Mouse (Mus musculus): ENCODE data around the gene Apmap. TPM values are rescaled to one million over a fixed set of nuclear protein-coding genes. Genes with fewer than 3 reads are reported as not detected.
"Not testable (repeated sequence)": the region's sequence is repeated elsewhere in the genome, so short reads cannot be mapped to it uniquely, and the experiment has no call there.

The Apmap gene
- polyA plus RNA-seq, 1 experiment: 66.9 TPM

GRCm38 (mm10) chr2:150595411-150596190, 12.8 kb downstream of the Apmap start:
- no peaks in the 10 kb centered on the region for H3K4me1 ChIP-seq (ENCODE audit: control insufficient read depth, insufficient read depth, low read length)
- TF ChIP-seq CTCF (IDR thresholded peaks at IDR 0.05; ENCODE audit: extremely low read depth, insufficient read depth, low read length) (no peak), POLR2A (IDR thresholded peaks at IDR 0.05; ENCODE audit: extremely low read depth, insufficient read depth, low read length) (no peak)

GRCm38 (mm10) chr2:150589076-150589475, 19.3 kb downstream of the Apmap start:
- no peak overlapping the region for H3K4me3 ChIP-seq (ENCODE audit: insufficient read depth, low read length)
- no peak overlapping the region for H3K27ac ChIP-seq (ENCODE audit: insufficient read depth, low read length)
- TF ChIP-seq POLR2A (IDR thresholded peaks at IDR 0.05; ENCODE audit: extremely low read depth, insufficient read depth, low read length) (no peak), CTCF (IDR thresholded peaks at IDR 0.05; ENCODE audit: extremely low read depth, insufficient read depth, low read length) (no peak)
- no peaks in the 10 kb centered on the region for H3K4me1 ChIP-seq (ENCODE audit: control insufficient read depth, insufficient read depth, low read length)

More at GRCm38 (mm10) chr2:150595411-150596190, 12.8 kb downstream of the Apmap start:
- H3K4me3 ChIP-seq (ENCODE audit: insufficient read depth, low read length): no peak overlapping the region
- no peak overlapping the region for H3K27ac ChIP-seq (ENCODE audit: insufficient read depth, low read length)

GRCm38 (mm10) chr2:150579628-150580027, 28.7 kb downstream of the Apmap start:
- H3K27ac ChIP-seq (ENCODE audit: insufficient read depth, low read length): no peak overlapping the region
- TF ChIP-seq CTCF (IDR thresholded peaks at IDR 0.05; ENCODE audit: extremely low read depth, insufficient read depth, low read length) (no peak), POLR2A (IDR thresholded peaks at IDR 0.05; ENCODE audit: extremely low read depth, insufficient read depth, low read length) (no peak)
- no peaks in the 10 kb centered on the region for H3K4me1 ChIP-seq (ENCODE audit: control insufficient read depth, insufficient read depth, low read length)
- no peak overlapping the region for H3K4me3 ChIP-seq (ENCODE audit: insufficient read depth, low read length)

- H3K27ac ChIP-seq (ENCODE audit: insufficient read depth, low read length): no peak overlapping the region
- H3K4me3 ChIP-seq (ENCODE audit: insufficient read depth, low read length): no peak overlapping the region
- H3K4me1 ChIP-seq (ENCODE audit: control insufficient read depth, insufficient read depth, low read length): no peaks in the 10 kb centered on the region
- TF ChIP-seq CTCF (IDR thresholded peaks at IDR 0.05; ENCODE audit: extremely low read depth, insufficient read depth, low read length): no peak
- TF ChIP-seq POLR2A (IDR thresholded peaks at IDR 0.05; ENCODE audit: extremely low read depth, insufficient read depth, low read length): no peak
Measured at GRCm38 (mm10) chr2:150578603-150579002, 29.8 kb downstream of the Apmap start.

GRCm38 (mm10) chr2:150576256-150576655, 32.1 kb downstream of the Apmap start:
- H3K4me1 ChIP-seq (ENCODE audit: control insufficient read depth, insufficient read depth, low read length): no peaks in the 10 kb centered on the region
- TF ChIP-seq CTCF (IDR thresholded peaks at IDR 0.05; ENCODE audit: extremely low read depth, insufficient read depth, low read length) (no peak), POLR2A (IDR thresholded peaks at IDR 0.05; ENCODE audit: extremely low read depth, insufficient read depth, low read length) (no peak)
- no peak overlapping the region for H3K27ac ChIP-seq (ENCODE audit: insufficient read depth, low read length)
- H3K4me3 ChIP-seq (ENCODE audit: insufficient read depth, low read length): no peak overlapping the region

GRCm38 (mm10) chr2:150572463-150572862, 35.9 kb downstream of the Apmap start:
- TF ChIP-seq POLR2A (IDR thresholded peaks at IDR 0.05; ENCODE audit: extremely low read depth, insufficient read depth, low read length): no peak
- Histone ChIP-seq H3K4me3 (ENCODE audit: insufficient read depth, low read length) (no peak overlapping the region), H3K27ac (ENCODE audit: insufficient read depth, low read length) (no peak overlapping the region), H3K4me1 (ENCODE audit: control insufficient read depth, insufficient read depth, low read length) (no peaks in the 10 kb centered on the region)

- Histone ChIP-seq H3K27ac (ENCODE audit: insufficient read depth, low read length) (no peak overlapping the region), H3K4me3 (ENCODE audit: insufficient read depth, low read length) (no peak overlapping the region), H3K4me1 (ENCODE audit: control insufficient read depth, insufficient read depth, low read length) (no peaks in the 10 kb centered on the region)
- no peak for TF ChIP-seq CTCF (IDR thresholded peaks at IDR 0.05; ENCODE audit: extremely low read depth, insufficient read depth, low read length)
- TF ChIP-seq POLR2A (IDR thresholded peaks at IDR 0.05; ENCODE audit: extremely low read depth, insufficient read depth, low read length): no peak
Measured at GRCm38 (mm10) chr2:150570761-150571160, 37.6 kb downstream of the Apmap start.

- Histone ChIP-seq H3K4me1 (ENCODE audit: control insufficient read depth, insufficient read depth, low read length) (no peaks in the 10 kb centered on the region), H3K27ac (ENCODE audit: insufficient read depth, low read length) (no peak within 1 kb of the TSS), H3K4me3 (ENCODE audit: insufficient read depth, low read length) (no peak within 1 kb of the TSS)
- TF ChIP-seq POLR2A (IDR thresholded peaks at IDR 0.05; ENCODE audit: extremely low read depth, insufficient read depth, low read length) (no peak), CTCF (IDR thresholded peaks at IDR 0.05; ENCODE audit: extremely low read depth, insufficient read depth, low read length) (no peak)
Measured at GRCm38 (mm10) chr2:150569847-150570590, 38.3 kb downstream of the Apmap start, which contains the start of gene Cst7. Gene Cst7 (plus strand): TSS chr2:150570415.

GRCm38 (mm10) chr2:150567051-150567450, 41.3 kb downstream of the Apmap start:
- no peak overlapping the region for H3K27ac ChIP-seq (ENCODE audit: insufficient read depth, low read length)
- no peaks in the 10 kb centered on the region for H3K4me1 ChIP-seq (ENCODE audit: control insufficient read depth, insufficient read depth, low read length)
- H3K4me3 ChIP-seq (ENCODE audit: insufficient read depth, low read length): no peak overlapping the region
- TF ChIP-seq POLR2A (IDR thresholded peaks at IDR 0.05; ENCODE audit: extremely low read depth, insufficient read depth, low read length): no peak
- TF ChIP-seq CTCF (IDR thresholded peaks at IDR 0.05; ENCODE audit: extremely low read depth, insufficient read depth, low read length): no peak

- H3K4me1 ChIP-seq (ENCODE audit: control insufficient read depth, insufficient read depth, low read length): no peaks in the 10 kb centered on the region
- TF ChIP-seq CTCF (IDR thresholded peaks at IDR 0.05; ENCODE audit: extremely low read depth, insufficient read depth, low read length) (peak; percentile 62), POLR2A (IDR thresholded peaks at IDR 0.05; ENCODE audit: extremely low read depth, insufficient read depth, low read length) (no peak)
- H3K4me3 ChIP-seq (ENCODE audit: insufficient read depth, low read length): no peak overlapping the region
- no peak overlapping the region for H3K27ac ChIP-seq (ENCODE audit: insufficient read depth, low read length)
Measured at GRCm38 (mm10) chr2:150558568-150558967, 49.8 kb downstream of the Apmap start.

- H3K4me3 ChIP-seq (ENCODE audit: insufficient read depth, low read length); H3K27ac ChIP-seq (ENCODE audit: insufficient read depth, low read length); H3K4me1 ChIP-seq (ENCODE audit: control insufficient read depth, insufficient read depth, low read length): not testable (repeated sequence)
Measured at GRCm38 (mm10) chr2:150549576-150549975, 58.8 kb downstream of the Apmap start.
